Mouse (Mus musculus): ENCODE data around the gene Gvin1.
"Not testable (repeated sequence)": the region's sequence is repeated elsewhere in the genome, so short reads cannot be mapped to it uniquely, and the experiment has no call there.

Gvin1 gene

GRCm38 (mm10) chr7:106215177-106215576, at the start of gene Gvin1:
TSS of gene Gvin1 (minus strand) at chr7:106215326.
- DNase-seq, result not testable (repeated sequence)

- DNase-seq, result no peak
These were observed 36.9 kb upstream of the Gvin1 start for GRCm38 (mm10) chr7:106251844-106252517.

- no peak for DNase-seq
These were observed 33.8 kb upstream of the Gvin1 start for GRCm38 (mm10) chr7:106248922-106249321.

- no peak for DNase-seq
These were observed 33.1 kb upstream of the Gvin1 start for GRCm38 (mm10) chr7:106248245-106248644.

- DNase-seq, result no peak
These were observed 30.5 kb upstream of the Gvin1 start for GRCm38 (mm10) chr7:106245601-106246000.

- DNase-seq, result not testable (repeated sequence)
These were observed 25.6 kb upstream of the Gvin1 start for GRCm38 (mm10) chr7:106240484-106241275.

- DNase-seq, result no peak
These were observed 22.0 kb upstream of the Gvin1 start for GRCm38 (mm10) chr7:106237192-106237465.

DNA sequence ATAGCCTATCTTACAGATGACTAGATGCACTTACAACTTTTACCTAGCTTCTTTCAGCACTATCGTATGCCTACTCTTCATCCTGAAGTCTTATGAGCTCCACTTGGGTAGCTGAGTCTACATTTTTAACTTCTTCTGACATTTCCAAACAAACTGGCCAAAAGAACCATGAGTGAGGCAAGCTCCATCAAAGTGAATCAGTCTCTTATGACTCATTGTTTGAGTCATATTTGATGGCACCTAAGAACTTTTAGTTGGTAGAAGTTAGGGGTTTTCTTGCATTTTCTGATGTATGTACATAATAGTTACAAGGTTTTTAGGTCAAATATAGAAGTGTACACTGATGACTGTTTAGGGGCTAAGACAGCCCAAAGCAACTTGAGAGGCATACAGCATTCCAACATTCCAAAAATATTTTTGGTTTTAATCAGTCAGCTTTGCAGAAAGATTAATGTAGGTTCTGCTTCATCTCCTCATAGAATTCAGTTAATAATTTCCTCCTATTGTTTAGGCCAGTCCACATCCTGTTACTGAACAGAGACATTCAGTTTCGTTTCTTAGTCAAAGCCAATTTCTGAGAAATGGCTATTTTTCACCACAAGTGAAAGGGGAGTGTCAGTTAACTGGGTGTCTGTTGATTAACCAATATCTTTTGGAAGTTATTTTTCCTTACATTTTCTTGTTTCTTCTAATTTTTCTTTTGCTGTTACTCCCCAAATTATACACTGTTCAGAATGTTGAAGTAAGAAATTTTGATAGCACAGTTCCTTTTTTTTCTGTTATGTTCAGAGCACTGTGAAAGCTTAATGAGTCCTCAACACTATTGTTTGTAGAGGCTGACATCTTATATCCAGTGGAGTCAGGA, 21.4 kb upstream of the Gvin1 start:
- DNase-seq, result no peak

GRCm38 (mm10) chr7:106235596-106235995, 20.5 kb upstream of the Gvin1 start:
- no peak for DNase-seq

DNA sequence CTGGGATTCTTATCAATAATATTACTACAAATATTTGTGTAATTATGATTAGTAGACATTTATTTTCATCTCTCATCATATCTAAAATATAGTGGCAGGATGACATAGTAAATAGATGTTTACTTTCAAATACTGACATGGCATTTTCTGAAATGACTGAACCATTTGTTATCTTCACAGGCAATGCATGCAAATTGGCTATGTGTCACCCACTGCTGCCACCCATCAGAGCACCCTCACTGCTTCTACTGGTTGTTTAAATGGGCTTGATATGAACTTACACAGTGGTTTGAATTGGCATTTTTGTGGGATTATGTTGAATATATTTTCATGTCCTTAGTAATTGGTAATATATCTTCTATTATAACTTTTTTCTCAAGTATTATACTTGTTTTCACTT, 784 bp upstream of the Gvin1 start:
- not testable (repeated sequence) for DNase-seq

- DNase-seq, result not testable (repeated sequence)
These were observed 1.4 kb downstream of the Gvin1 start for GRCm38 (mm10) chr7:106213770-106214169.

DNA sequence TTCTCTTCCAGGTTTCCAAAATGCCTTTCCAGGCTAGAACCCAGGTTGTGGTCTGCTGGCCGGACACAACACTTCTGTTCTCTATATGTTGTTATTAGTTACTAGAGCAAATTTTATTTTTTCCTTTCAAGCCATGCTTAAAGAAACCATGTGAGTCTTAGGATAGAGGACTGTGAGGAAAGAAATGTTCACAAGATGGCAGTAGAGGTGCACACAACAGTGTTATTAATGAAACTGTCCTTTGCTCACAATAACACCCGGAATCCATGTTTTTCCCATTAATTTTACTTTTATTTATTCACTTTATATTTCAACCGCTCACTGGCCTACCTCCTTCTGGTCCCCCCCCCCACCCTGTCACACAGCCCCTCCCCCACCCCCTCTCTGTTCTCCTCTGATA, 8.5 kb downstream of the Gvin1 start:
- DNase-seq, result not testable (repeated sequence)

DNA sequence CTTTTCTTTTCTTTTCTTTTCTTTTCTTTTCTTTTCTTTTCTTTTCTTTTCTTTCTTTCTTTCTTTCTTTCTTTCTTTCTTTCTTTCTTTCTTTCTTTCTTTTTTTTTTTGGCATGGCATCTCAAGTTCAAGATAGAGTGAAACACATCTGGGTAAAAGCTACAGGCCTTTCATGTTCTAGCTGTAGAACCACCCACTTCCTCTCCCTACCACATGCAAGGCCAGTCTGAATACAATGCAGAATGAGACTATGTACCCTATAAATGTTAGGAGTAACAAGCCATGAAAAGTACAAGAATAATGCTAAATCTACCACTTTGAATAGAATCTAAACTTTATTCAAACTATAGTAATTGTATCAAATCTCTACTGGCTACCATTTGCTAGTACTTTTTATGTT, 38.1 kb downstream of the Gvin1 start:
- DNase-seq, result not testable (repeated sequence)

GRCm38 (mm10) chr7:106145013-106145754, 69.9 kb downstream of the Gvin1 start:
- not testable (repeated sequence) for DNase-seq

GRCm38 (mm10) chr7:106141128-106141895, 73.8 kb downstream of the Gvin1 start:
- not testable (repeated sequence) for DNase-seq

DNA sequence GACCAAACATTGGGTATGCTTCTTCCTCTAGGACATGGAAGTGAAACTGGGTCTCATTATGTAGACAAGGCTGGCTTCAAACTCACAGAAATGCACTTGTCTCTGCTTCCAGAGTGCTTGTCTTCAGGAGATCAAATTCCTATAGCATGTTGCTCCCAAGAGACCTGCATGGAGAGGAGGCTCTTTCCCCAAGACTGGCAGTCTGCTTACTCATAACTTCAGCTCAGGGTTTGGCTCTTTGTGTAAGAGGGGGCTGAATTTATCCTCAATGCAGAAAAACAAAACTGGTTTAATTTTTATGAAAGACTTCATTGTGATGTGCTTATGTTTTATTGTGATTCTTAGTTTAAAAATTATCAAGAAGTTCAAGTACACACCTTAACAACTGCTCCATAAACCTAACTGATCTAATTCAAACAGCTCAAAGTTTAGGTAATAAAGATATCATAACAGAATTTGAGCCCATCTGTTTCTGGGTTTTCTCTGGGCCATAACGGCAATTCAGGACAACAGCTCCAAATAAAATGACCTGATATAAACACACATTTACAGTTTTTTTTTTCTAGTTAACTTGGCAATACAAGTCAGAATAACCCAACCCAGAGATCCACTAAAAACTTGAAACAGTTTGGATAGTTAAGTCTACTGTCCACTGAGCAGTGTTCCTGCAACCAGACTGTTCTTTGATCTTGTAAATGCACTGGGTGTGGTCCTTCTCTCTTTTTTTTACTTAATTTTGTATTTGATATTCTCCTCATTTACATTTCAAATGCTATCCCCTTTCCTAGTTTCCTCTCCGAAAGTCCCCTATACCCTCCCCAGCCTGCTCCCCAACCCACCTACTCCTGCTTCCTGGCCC, 97.8 kb downstream of the Gvin1 start:
- not testable (repeated sequence) for DNase-seq

Data from right cerebral cortex, postnatal 4 days (tissue).